ENCODE assay signal across 10 mouse cellular contexts in the genomic region with DNA sequence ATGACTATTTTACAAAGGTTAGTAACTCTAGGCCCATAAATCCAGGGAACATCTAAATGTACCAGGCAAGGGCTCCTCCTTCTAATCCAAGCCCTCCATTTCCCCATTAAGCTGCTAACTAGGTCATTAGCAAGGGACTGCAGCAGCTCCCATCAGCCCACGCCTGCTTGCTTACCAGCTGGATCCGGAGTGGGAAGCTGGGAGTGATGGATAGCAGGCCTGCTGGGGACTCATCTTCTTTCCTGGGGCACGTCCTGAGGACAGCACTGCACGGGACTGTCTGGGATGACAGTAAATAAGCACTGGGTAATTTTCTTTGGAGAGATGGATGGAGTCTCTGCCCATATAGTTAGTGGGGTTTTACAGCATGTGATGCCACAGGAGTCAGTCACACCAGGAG.
DNase-seq lines count a peak whose midpoint lies in the region; ATAC-seq lines count a peak whose summit lies in the region.
"Had no signal": no experiment of that assay in that cellular context is flagged by ENCODE, and none has a peak within 500 bp of the region (broad histone marks: within the 10 kb centered on the region; RNA-seq: fewer than 3 reads in every experiment).

No protein-coding gene starts in this region.

- ATAC-seq in activated CD4-positive, CD25-positive, alpha-beta regulatory T cell, adult 4 months, result no peak
- ATAC-seq in monocyte, adult 5-6 weeks (replicated peaks; ENCODE audit: insufficient number of reproducible peaks, low FRiP score, low TSS enrichment, poor library complexity, severe bottlenecking), result no peak
- ATAC-seq: lung, postnatal 0 days had no signal

- peak; percentile 34 for DNase-seq in embryo, embryonic 11 days
- DNase-seq in embryo, embryonic 9.5 days (ENCODE audit: extremely low spot score), result no peak
- peak; percentile 27 to 35 for DNase-seq in right cerebral cortex, adult 2 months (ENCODE audit: low spot score in 2 of 2)
- DNase-seq in right cerebral cortex, postnatal 4 days, result no peak
- peak; percentile 27 to 40 for DNase-seq in layer of hippocampus, postnatal 36 days
- no peak for DNase-seq in urinary bladder, postnatal 25 days (ENCODE audit: low spot score)
- DNase-seq: kidney, adult 9 months had no signal

Comparison
In these comparisons a context has a peak if more than half of its experiments do, and no peak if none do; other contexts are left out.
1. DNase-seq: peak in embryo, embryonic 11 days (single experiment), right cerebral cortex, adult 2 months (2 of 2) and layer of hippocampus, postnatal 36 days (2 of 2); none in embryo, embryonic 9.5 days (single experiment), right cerebral cortex, postnatal 4 days (single experiment) and urinary bladder, postnatal 25 days (single experiment).